12 mouse cellular contexts compared by ENCODE assay signal in genomic region chr13:21495080-21495479, GRCm38 (mm10). TPM values are rescaled to one million over a fixed set of nuclear protein-coding genes. Genes with fewer than 3 reads are reported as not detected.
DNase-seq lines count a peak whose midpoint lies in the region; ATAC-seq and TF ChIP-seq lines count a peak whose summit lies in the region.
"Had no signal": no experiment of that assay in that cellular context is flagged by ENCODE, and none has a peak within 500 bp of the region (broad histone marks: within the 10 kb centered on the region; RNA-seq: fewer than 3 reads in every experiment).

TSS of gene AK157302 (plus strand) at chr13:21495223.

- no peaks in the 10 kb centered on the region for H3K36me3 ChIP-seq in forebrain, embryonic 15.5 days
- no peaks in the 10 kb centered on the region for H3K36me3 ChIP-seq in stomach, postnatal 0 days (ENCODE audit: control insufficient read depth, insufficient read depth, low read length)
- H3K36me3 ChIP-seq: limb, embryonic 15.5 days; neural tube, embryonic 13.5 days had no signal

- no peaks in the 10 kb centered on the region for H3K27me3 ChIP-seq in forebrain, embryonic 15.5 days
- no peaks in the 10 kb centered on the region for H3K27me3 ChIP-seq in stomach, postnatal 0 days (ENCODE audit: control insufficient read depth, insufficient read depth, low read length)
- H3K27me3 ChIP-seq: limb, embryonic 15.5 days; neural tube, embryonic 13.5 days had no signal

- no peak for TF ChIP-seq EP300 in stomach, postnatal 0 days (optimal IDR thresholded peaks at IDR 0.05)

- H3K4me1 ChIP-seq in forebrain, embryonic 15.5 days: no peaks in the 10 kb centered on the region
- no peaks in the 10 kb centered on the region for H3K4me1 ChIP-seq in stomach, postnatal 0 days (replicated peaks; ENCODE audit: control insufficient read depth, insufficient read depth)
- H3K4me1 ChIP-seq: limb, embryonic 15.5 days; neural tube, embryonic 13.5 days had no signal

- no peak within 1 kb of the TSS for H3K27ac ChIP-seq in forebrain, embryonic 15.5 days (replicated peaks)
- H3K27ac ChIP-seq in stomach, postnatal 0 days (replicated peaks): no peak within 1 kb of the TSS
- H3K27ac ChIP-seq: limb, embryonic 15.5 days; neural tube, embryonic 13.5 days had no signal

- DNase-seq in cerebellum, adult 18-20 months: peak; percentile 19 to 25
- no peak for DNase-seq in cerebellum, adult 9-10 months
- peak; percentile 7 for DNase-seq in right cerebral cortex, postnatal 4 days
- no peak for DNase-seq in right cerebral cortex, postnatal 10 days (ENCODE audit: low spot score in 2 of 2)
- DNase-seq in heart, postnatal 10 days: no peak
- no peak for DNase-seq in stomach, postnatal 0 days (ENCODE audit: low spot score)
- DNase-seq: lung, postnatal 4 days had no signal

- H3K9ac ChIP-seq in forebrain, embryonic 15.5 days (replicated peaks): no peak within 1 kb of the TSS
- no peak within 1 kb of the TSS for H3K9ac ChIP-seq in stomach, postnatal 0 days (ENCODE audit: low read length)
- H3K9ac ChIP-seq: limb, embryonic 15.5 days; neural tube, embryonic 13.5 days had no signal

- ATAC-seq in megakaryocyte, adult 5-6 weeks (ENCODE audit: poor library complexity, severe bottlenecking): 0 out of 2 replicates have a peak, but pooled peaks have one; percentile 52
- ATAC-seq in forebrain, embryonic 15.5 days (replicated peaks): no peak
- no peak for ATAC-seq in stomach, postnatal 0 days (ENCODE audit: low FRiP score, low TSS enrichment)
- ATAC-seq: hindbrain, embryonic 16.5 days had no signal

- 96% methylated on average over 21 of the region's 21 CpGs for WGBS in forebrain, embryonic 15.5 days
- WGBS in stomach, postnatal 0 days: 94% methylated on average over 21 of the region's 21 CpGs

- no peak within 1 kb of the TSS for H3K4me3 ChIP-seq in forebrain, embryonic 15.5 days
- H3K4me3 ChIP-seq in stomach, postnatal 0 days (ENCODE audit: low read depth, low read length): no peak within 1 kb of the TSS
- H3K4me3 ChIP-seq: limb, embryonic 15.5 days; neural tube, embryonic 13.5 days had no signal

- intact Hi-C loops in heart, postnatal 10 days (cut with DNase I): no loop called here

- no peak for TF ChIP-seq CTCF in stomach, postnatal 0 days (IDR thresholded peaks at IDR 0.05; ENCODE audit: low read depth)

- H3K9me3 ChIP-seq in forebrain, embryonic 15.5 days: no peaks in the 10 kb centered on the region
- H3K9me3 ChIP-seq in stomach, postnatal 0 days (ENCODE audit: control insufficient read depth, low read length): no peaks in the 10 kb centered on the region
- H3K9me3 ChIP-seq: limb, embryonic 15.5 days; neural tube, embryonic 13.5 days had no signal

- H3K4me2 ChIP-seq in forebrain, embryonic 15.5 days (replicated peaks): no peak within 1 kb of the TSS
- no peak within 1 kb of the TSS for H3K4me2 ChIP-seq in stomach, postnatal 0 days (replicated peaks; ENCODE audit: low read depth)
- H3K4me2 ChIP-seq: limb, embryonic 15.5 days; neural tube, embryonic 13.5 days had no signal

RNA-seq across cellular contexts. Expression of gene AK157302, which starts in this region (rescaled TPM):
- 10 to 100 TPM; 26.0 to 28.5 TPM for total RNA-seq in heart, postnatal 10 days (2021)
- 0.09 and 0.56 TPM in 2 replicates for total RNA-seq in megakaryocyte, adult 5-6 weeks (2015)
- 0.20 TPM in 1 of 2 replicates, not detected in the other for total RNA-seq in megakaryocyte, adult 5-6 weeks (2017)
- polyA plus RNA-seq in forebrain, embryonic 15.5 days (2015; fragmentation: Nextera tagmentation; extraction: Ambion mirVana): 0.23 and 0.24 TPM in 2 replicates
- polyA plus RNA-seq in stomach, postnatal 0 days (2015; fragmentation: Nextera tagmentation; extraction: Ambion mirVana): 0.28 and 0.33 TPM in 2 replicates

Comparison
In these comparisons a context has a peak if more than half of its experiments do, and no peak if none do; other contexts are left out.
1. RNA of gene AK157302 (total RNA-seq): 26.0 to 28.5 TPM in heart, postnatal 10 days; 0.09 to 0.56 TPM in megakaryocyte, adult 5-6 weeks; every median in the first group is over 10 times any median in the second.
2. DNase-seq: peak in cerebellum, adult 18-20 months (2 of 2) and right cerebral cortex, postnatal 4 days (single experiment); none in cerebellum, adult 9-10 months (single experiment), right cerebral cortex, postnatal 10 days (0 of 2), heart, postnatal 10 days (0 of 2) and stomach, postnatal 0 days (single experiment).
3. Peak in ATAC-seq in megakaryocyte, adult 5-6 weeks; RNA of the gene not detected or under 1 TPM.